Mouse (Mus musculus) CD4-positive, CD25-positive, alpha-beta regulatory T cell, adult 4 months (primary cell): ENCODE measurements around the gene Ptprb. TPM values are rescaled to one million over a fixed set of nuclear protein-coding genes. Genes with fewer than 3 reads are reported as not detected.

ENCODE experiments used
- ATAC-seq: one replicate; pipeline ENCODE4 v1.8.0; 2017
- polyA plus RNA-seq, 2 experiments: library from polyadenylated mRNA; unstranded; fragments of 100-300 nt; shearing (Covaris generic); gene quantifications; one replicate each; pipeline ENCODE4 v1.2.1; 2017

Ptprb gene
- polyA plus RNA-seq, 2 experiments from 2014 or later: not detected

DNA sequence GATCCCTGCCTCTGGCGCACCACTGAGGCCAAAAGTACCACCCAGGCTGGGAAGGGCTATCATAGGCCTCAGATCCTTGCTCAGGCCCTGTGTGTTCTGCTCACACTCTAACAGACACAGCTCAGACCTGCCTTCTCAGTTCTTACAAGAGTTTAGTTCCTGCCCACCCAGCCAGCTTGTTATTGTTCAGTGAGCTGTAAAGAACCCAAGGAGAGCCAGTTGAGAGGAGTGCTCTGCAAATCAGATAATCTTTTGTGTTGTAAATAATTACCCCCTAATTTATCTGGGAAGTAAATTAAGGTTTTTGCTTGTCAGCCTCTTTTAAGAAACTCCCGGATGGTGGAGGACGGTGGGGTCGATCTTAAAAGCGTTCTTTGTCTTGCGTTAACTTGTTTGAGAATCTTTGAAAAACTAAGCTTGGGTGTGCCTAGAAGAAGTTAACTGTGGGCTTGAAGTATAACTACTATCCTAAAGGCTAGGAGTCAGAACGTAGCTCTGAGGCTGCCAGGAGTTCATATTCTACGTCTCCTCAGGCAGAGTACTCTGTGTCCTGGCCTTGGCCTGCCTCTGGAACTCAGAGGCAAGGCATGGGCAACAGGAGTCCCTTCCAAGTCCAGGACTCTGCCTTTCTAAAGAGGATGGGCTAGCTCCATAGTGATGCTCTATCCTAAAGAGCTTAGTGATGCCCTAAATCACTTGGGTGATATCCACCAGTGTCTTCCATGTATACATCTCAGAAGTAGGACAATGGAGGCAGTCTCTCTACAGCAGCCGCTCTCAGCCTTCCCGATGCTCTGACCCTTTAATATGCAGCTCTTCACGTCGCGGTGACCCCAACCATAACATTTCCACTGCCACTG is 107.7 kb downstream of the Ptprb start:
- ATAC-seq: no peak

DNA sequence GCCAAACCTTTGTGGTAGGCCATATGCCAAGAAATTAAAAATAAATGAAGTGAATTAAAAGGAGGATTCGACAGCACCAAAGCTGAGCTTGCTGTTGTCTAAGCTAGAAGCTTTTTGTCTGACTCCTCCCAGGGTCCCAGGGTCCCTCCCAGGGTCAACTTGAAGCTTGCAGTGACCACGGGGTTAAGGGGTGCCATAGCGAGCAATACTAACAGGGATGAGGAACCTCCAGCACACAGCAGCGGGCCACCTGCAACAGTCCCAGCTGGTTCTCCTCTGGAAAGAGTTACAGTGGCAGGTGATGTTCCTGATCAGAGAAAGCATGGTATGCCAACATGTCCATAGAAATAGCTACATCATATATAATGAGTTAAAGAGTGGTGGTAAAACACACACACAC is 109.1 kb downstream of the Ptprb start:
- no peak for ATAC-seq

DNA sequence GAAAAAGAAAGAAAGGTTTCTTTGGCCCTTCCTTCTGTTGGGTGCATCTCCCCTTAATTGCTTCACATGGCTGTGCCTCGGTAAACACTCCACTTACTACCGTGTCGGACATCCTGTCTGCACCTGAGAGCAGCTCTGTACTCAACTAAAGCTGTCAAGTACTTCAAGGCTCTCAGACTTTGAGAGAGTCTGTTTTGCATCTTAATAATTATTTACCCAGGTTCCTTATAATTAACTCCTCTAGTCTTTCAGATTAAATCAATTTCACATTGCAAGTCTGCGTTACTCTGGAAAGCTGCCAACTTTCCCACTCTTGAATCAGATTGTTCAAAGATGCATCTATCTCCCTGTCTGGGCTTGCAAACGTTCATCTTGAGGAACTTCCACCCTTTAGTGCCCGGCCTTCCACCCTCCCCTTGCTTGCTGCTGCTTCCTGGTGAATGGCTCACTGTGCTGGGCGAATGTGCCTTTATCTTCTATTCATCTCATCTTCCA is 111.1 kb downstream of the Ptprb start:
- no peak for ATAC-seq

DNA sequence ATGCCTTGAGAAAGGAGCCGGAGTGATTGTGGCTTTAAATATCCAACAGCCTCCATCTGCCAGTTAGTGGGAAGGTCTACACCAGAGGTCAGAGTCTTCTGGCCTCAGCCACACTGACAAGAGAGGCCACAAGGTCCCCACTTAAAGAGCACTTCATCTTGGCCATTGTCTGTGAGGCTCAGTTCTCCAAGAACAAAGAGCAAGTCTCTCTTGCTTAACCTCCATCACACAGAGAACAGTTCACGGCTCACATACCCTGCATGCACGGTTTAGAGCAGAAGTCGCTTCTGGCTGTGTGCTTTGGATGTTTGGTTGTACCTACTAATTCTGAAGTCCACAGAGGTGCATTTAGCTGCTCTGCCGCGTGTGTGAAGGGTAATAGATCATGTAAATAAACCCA is 113.5 kb downstream of the Ptprb start:
- ATAC-seq: no peak

DNA sequence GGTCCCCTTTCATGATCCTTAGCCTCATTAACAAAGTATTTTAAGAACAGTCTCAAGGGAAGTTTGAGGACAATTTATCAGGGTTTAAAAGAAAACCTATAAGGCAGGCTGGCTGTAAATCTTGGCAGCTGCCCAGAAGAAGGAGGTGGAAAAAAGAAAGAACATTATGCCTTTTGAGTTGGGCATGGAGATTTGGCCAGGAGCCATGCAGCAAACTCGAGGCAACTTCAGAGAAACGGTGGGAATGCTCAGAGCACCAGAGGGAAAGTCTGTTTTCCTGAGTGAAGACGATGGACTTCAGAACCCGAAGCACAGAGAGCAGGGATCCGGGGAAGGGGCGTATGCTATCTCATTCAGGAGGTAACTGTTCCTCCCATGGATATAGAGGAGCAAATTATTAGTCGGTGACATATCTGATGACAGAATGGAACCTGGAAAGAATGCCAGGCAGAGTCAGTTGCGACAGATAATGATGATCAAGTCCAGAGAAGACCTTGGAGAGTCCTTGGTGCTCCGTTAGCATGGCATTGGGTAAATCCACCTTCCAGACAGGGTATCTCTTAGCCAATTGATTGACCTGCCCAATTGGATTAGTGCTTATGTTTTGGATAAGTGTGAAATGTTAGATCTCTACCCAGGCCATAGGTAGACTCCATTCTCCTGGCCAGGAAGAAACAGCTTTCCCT is 118.6 kb downstream of the Ptprb start:
- no peak for ATAC-seq

DNA sequence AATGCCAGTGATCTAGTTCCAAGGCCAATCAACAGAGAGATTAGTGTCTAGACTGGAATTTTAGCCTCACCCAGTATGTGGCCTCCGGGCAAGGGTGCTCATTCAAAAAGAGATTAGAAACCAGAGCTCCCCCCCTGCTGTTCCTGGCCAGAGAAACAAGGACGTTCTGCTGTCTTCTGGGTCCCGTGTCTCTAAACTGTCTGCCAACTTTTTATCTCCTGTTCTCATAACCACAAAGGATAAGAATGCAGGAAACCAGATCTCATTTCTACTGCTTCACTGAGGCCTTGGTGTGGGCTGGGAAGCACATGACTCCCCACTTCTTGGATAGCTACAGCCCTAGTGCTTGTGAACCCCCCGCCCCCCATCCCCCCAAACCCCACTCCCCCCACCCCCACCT is 119.3 kb downstream of the Ptprb start:
- no peak for ATAC-seq

DNA sequence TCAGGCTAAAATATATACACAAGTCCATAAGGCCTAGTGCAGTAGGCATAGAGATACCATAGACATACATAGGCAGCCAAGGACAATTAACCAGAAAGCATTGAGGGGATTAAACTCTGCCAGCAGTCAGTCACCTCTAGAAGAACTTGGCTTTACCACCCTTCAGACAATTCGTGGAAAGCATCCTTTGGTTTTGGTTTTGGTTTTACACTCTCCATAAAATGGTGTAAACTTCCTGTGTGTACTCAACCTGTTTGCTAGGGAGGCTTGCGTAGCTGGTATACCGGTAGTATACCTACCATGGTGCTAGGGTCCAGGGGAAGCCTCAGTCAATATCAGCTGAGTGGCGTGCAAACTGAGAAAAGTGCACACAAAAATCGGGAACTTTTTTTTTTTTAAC is 121.0 kb downstream of the Ptprb start:
- peak; percentile 49 for ATAC-seq

DNA sequence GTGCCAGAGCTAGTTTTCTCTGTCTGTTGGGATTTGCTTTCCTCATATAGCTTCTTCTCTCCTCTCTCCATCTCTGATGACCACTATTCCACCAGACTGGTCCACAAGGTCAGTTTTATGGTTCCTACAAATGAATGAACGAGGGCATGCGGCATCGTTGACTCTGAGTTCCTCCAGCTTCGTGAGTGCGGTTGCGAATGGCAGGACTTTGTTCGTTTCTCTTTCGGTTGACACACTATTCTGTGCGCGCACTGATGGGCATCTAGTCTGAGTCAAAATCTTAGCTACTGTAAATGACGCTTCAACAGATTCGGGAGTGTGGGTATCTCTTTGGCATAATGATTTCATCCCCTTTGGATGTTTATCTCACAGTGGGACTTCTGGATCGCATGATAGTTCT is 121.6 kb downstream of the Ptprb start:
- ATAC-seq: no peak

DNA sequence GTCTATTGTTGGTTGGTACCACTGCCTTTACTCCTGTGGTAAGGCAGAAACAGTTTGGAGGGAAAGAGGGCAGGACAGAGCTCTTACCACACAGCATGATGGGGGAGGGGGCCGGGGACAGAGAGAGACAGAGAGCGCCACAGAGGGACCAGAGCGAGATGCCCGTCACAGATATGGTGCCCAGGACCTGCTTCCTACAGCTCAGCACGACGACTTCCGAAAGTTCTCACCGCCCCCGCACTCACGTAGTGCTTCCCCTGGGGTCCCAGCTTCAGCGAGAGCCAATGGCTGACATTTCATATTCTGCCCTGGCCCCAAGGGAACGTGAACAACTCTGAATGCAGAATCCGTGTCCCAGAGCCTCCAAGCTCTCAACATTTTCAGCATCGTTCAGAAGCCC is 122.2 kb downstream of the Ptprb start:
- peak; percentile 49 for ATAC-seq

DNA sequence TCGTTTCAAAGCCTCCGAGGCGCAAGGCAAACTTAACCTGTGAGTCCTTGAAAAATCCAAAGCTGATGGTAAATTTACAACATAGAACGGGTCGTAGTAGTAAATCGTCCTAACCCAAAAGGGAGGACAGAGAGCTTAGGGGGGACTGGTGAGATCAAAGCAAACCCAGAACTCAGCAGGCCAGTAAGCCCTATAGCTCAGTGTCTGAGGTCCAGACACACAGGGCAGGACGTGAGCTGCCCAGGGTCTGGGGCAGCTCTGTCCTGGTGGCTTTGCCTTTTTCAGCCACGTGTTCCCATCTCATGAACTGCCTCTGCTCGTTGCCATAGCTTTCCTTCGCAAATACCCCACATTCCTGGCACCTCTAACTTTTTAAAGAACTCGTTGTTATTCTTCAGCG is 122.7 kb downstream of the Ptprb start:
- no peak for ATAC-seq

DNA sequence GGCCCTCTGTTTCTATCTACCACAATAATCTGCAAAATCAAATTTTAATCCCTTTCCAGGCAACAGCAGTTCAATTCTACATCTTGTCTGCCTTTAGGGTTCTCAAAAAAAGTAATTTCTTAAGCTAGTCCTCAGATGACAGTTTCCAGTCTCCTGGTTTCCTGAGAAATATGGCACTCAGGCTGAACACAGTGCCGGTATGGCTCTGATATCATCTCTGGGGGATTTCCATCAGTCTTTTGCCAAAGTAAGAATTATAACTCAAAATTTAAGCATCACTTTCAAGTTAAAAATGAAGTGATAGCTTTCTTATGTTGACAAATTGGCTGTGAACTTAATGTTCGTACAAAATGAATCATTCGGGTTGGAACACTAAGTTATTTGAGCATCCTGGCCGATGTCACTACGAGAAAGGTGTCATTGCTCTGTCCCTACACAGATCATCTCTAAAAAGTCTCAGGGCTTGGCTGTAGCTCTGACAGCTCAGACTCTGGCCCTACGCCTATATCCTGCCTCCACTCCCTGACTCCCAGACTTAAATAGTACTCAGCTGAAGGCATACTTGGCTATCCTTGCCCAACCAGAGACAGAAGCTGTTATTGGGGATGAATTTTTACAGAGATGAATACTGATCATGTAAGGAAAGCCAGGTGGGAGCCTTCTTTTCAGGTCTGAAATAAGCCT is 127.6 kb downstream of the Ptprb start:
- no peak for ATAC-seq

DNA sequence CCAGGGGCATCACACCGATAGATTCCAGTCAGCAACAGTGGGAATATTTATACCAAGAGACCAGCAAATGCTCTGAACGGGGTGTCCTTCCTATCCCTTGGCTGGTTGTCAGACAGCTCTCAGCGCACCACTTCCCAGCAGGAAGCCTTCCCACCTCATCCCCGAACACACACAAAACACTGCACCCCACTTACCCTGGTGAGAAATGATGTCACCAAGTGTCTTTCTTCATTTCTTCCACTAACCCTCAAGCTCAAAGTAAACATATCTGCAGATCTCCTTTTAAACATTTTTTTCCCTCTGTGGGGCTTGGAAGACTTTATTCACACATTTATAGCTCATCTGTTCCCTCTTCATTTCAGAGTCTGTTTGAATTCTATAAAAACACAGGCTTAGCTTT is 128.4 kb downstream of the Ptprb start:
- ATAC-seq: no peak

DNA sequence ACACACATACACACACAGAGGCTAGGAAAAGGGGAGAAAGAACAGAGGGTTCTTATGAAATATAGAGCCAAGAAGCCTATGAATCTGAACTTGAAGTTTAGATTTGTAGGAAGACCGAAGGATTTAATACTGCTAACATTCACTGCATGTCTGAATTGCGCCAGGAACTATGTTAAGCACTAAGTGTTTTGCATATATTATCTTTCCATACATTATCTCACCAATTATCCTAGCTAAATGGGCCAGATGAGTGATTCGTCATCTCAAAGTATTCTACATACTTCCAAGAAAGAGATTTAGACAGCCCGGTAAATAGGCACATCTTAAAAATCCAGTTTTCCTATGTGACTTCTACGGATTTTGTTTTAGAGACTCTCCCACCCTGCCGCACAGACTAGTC is 129.7 kb downstream of the Ptprb start:
- ATAC-seq: no peak

DNA sequence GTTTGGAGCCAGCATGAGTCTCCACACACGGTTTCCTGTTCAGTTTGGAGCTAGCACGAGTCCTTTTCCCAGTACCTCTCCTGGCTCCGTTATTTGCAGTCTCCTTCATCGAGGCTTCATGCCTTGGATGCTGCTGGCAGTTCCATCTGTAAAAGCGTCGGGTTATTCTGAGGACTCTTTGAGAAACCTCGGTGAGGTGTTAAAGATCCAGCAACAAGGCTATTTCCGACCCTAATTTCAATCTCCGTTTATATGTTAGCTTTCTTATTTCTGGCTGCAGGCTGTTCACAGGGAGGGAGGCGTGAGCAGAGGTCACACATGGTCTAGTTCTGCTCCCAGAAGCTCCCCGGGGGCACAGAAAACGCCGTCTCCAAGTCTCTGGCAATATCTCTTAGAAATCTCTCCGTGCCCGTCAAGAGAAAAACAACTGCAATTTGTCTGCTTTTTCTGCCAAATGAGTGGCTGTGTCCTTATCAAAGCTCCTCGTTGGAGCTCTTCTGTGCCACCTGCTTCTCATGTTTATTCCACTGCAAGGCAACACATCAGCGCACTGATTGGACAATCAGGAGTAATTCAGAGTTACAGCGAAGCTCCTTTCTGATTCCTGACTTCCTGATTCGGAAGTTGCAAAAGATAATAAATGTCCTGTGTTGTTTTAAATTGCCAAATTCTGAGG is 132.5 kb downstream of the Ptprb start:
- ATAC-seq: no peak

DNA sequence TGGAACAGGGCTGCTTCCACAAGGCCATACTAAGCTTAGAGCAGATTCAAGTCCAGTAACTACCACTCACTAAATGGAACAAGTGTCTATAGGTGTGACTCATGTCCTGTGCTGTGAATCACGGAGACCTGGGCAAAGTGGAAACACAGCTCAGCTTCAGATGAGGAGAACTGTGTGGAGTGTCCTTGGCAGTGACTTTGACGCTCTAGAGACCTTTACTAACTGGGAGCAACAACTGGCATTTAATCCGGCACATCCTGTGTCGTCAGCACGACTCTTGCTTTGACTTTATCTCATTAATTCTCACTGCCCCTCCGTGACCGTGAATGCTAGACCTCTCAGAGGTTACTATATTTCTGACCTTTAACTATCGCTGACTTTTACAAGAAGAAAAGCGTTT is 135.5 kb downstream of the Ptprb start:
- no peak for ATAC-seq

DNA sequence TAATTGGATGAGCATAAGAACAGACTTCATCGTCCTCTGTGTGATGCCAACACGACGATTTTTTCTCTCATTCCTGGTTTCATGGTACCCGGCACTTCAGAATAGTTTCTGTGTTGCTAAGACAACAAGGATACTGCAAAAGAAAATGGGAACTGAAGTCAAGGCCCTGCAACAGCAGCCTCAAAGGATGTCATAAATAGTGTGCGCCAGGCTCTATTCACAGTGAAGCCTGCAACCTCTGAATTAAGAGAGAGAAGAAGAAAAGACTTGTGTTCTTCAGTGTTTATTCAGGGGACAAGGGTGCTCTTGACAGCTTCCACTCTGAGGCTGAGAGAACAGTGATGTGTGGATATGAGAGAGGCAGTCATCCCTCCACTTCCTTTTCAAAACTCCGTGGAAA is 140.8 kb downstream of the Ptprb start:
- no peak for ATAC-seq

DNA sequence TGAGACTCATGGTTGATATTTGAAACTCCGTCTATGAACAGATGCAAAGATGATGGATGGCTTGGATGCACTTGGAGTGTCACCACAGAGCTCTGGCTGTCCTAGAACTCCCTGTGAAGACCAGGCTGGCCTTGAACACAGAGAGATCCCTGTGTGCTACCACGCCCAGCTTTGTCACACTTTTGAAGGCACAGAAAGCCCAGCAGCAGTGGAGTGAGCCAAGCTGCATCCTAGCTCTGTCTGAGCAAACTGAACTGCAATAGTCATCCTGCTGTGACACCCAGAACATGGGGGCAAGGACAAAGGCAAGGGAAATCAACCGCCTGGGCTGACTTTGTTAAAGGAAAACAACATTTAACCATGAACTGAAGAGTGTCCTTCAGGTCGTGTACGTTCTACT is 141.4 kb downstream of the Ptprb start:
- ATAC-seq: no peak

DNA sequence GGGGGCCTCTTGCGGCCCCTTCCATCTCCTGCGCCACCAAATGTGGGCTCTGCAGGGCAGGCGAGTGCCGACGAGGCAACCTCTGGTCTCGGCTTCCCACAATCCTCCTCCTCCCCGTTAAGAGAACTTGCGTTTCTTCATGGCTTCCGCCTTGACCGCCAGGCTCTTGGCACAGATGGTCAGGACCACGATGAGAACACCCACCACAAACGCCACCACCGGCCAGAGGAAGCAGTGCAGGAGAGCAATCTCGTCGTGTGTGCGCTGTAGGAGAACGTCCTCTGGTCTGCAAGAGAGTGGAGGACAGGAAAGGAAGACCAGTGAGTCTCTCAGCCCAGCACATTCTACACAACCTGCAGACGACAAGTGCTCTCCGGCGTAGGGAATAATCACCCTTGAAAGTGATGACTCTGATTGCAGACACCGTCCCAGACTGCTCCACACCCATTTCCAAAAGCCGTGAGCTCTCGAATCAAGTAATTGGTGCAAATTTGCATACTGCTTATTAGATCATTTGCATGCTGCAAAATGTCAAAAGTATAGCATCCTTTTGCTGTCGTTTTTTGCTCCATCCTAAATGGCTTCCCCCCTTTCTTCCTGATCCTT is 142.9 kb downstream of the Ptprb start:
- no peak for ATAC-seq

DNA sequence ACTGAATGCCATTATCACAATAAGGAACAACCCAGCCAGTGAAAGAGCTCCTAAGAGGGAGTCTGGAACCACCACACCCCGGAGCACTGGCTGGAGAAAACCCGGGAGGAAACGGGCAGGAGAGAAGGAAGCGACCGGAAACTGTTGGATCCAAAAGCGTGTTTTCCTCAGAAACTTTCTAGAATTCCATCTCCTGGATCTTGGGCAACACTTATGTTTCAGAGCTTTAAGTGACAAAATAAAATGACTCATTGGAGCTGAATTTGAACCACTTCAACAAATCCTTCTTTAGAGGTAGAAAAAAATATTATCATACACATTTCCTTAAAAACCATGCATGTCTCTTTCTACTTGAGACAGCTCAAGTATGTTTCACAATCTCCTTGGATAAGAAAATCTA is 145.7 kb downstream of the Ptprb start:
- ATAC-seq: no peak

DNA sequence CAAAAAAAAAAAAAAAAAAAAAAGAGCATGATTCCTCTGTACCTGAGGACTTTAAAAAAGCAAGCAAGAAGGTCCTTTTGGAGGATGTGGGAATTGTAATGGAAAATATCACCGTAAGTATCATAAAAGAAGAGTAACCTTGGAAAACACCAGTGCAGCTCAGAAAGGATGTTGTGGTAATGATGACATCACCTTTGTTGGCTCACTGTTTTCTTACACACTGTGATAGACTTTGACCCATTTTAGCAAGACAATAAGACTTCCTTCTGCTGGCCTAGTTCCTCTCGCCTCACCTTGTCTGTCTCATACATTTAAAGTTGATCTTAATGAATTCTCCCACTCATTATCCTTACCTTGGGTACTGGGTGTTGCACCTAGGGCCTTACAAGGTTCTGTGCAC is 147.2 kb downstream of the Ptprb start:
- ATAC-seq: peak; percentile 79

DNA sequence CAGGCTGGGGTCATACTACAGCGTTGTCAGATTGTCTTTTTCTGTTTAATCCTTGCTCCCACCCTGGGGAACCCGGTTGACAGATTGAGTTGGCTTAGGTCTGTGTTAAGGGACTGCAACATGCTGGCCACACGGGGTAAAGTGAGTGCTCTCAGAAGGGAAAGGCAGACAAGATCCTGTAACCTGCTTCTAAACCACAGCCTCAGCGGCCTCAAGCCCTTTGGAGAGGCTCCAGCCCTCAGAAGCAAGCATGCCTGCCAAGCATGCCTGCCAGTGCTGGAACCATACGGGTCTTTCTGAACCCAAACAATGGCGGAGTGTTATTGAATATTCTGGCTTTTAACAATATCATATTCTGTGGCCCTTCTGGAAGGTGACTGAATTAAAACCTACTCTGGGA is 149.6 kb downstream of the Ptprb start:
- ATAC-seq: no peak

DNA sequence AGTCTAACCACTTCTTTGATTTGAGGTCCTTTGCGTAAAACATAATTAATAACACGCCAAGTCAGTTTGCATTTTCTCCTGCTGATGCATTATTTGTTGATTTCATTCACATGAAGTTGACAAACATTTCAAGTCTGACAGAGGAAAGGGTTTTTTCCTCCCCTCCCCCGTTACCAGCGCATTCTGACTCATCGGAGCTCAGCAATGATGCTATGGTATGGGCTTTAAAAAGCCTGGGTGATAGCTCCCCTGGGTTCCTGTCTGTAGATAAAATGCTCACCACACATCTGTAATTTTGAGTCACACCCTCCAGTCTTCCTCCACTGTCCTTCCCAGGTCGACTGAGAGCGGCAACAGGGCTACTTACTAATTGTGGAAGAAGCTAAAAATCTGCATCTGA is 150.9 kb downstream of the Ptprb start:
- no peak for ATAC-seq
